Mouse (Mus musculus): ENCODE data around the gene Gm20388.

GRCm38 (mm10) chr8:121491633-121492032 lies 1581.0 kb downstream of the Gm20388 start:
- TF ChIP-seq CHD2 (IDR thresholded peaks at IDR 0.05; ENCODE audit: low read depth, low read length) = no peak
- no peak for TF ChIP-seq ZNF384 (IDR thresholded peaks at IDR 0.05; ENCODE audit: low read depth, low read length)
- no peak for TF ChIP-seq MAFK (IDR thresholded peaks at IDR 0.05; ENCODE audit: insufficient read depth, low read depth, low read length)
